Mouse (Mus musculus): ENCODE measurements around the gene Cxcl10. TPM values are rescaled to one million over a fixed set of nuclear protein-coding genes. Genes with fewer than 3 reads are reported as not detected.

Gene Cxcl10
- polyA plus RNA-seq, 1 experiment: not detected

DNA sequence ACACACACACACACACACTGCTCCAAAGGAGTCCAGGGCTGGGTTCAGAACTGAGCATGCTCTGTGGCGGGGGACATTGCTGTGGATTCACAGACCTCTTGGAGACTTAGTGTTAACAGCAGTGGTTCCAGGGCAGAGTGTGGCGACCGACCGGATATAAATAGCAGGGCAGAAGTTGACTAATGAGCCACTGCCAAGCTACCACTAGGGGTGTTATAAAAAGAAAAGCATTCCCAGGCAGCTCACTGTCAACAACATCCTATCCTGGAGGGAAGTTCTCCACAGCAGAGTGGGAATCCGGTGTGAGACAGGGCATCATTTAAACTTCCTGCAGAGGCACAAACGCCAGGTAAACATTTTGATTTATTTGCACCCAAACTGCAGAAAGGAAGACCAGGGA is 38.0 kb upstream of the Cxcl10 start:
- peaks cover 52% of the 10 kb centered on the region for H3K27me3 ChIP-seq (ENCODE audit: control insufficient read depth)
- H3K9me3 ChIP-seq (ENCODE audit: control insufficient read depth, low read length): no peaks in the 10 kb centered on the region
- H3K36me3 ChIP-seq (ENCODE audit: control insufficient read depth): no peaks in the 10 kb centered on the region
- peaks cover 6% of the 10 kb centered on the region for H3K4me1 ChIP-seq (ENCODE audit: control insufficient read depth)
- TF ChIP-seq GATA1 (IDR thresholded peaks at IDR 0.05; ENCODE audit: low read length) (no peak), TAL1 (IDR thresholded peaks at IDR 0.05; ENCODE audit: low read length) (no peak)
- H3K4me3 ChIP-seq (replicated peaks): no peak overlapping the region

GRCm38 (mm10) chr5:92386102-92386501 is 37.4 kb upstream of the Cxcl10 start:
- TF ChIP-seq GATA1 (IDR thresholded peaks at IDR 0.05; ENCODE audit: low read length) (no peak), TAL1 (IDR thresholded peaks at IDR 0.05; ENCODE audit: low read length) (no peak)
- Histone ChIP-seq H3K36me3 (ENCODE audit: control insufficient read depth) (no peaks in the 10 kb centered on the region), H3K9me3 (ENCODE audit: control insufficient read depth, low read length) (no peaks in the 10 kb centered on the region)

GRCm38 (mm10) chr5:92384855-92385254 is 36.2 kb upstream of the Cxcl10 start:
- Histone ChIP-seq H3K4me3 (replicated peaks) (no peak overlapping the region), H3K9me3 (ENCODE audit: control insufficient read depth, low read length) (no peaks in the 10 kb centered on the region), H3K27me3 (ENCODE audit: control insufficient read depth) (peaks cover 34% of the 10 kb centered on the region), H3K36me3 (ENCODE audit: control insufficient read depth) (no peaks in the 10 kb centered on the region), H3K4me1 (ENCODE audit: control insufficient read depth) (peaks cover 9% of the 10 kb centered on the region)
- no peak for TF ChIP-seq TAL1 (IDR thresholded peaks at IDR 0.05; ENCODE audit: low read length)
- TF ChIP-seq GATA1 (IDR thresholded peaks at IDR 0.05; ENCODE audit: low read length): no peak

More at GRCm38 (mm10) chr5:92386102-92386501, 37.4 kb upstream of the Cxcl10 start:
- H3K27me3 ChIP-seq (ENCODE audit: control insufficient read depth): peaks cover 46% of the 10 kb centered on the region
- no peak overlapping the region for H3K4me3 ChIP-seq (replicated peaks)
- peaks cover 9% of the 10 kb centered on the region for H3K4me1 ChIP-seq (ENCODE audit: control insufficient read depth)

DNA sequence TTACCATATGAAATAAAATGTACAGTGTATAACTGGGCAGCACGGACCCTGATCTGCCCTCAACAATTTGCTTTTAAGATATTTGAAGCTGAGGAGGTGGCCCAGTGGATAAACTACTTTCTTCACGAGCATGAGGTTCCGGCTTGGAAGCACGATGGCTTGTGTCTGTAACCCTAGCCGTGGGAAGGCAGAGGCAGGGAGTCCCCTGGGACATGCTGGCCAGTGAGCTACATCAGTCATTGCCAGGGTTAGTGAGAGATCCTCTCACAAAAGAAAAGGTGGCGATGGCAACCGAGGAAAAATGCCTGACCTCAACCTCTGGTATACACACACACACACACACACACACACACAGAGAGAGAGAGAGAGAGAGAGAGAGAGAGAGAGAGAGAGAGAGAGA is 35.1 kb upstream of the Cxcl10 start:
- Histone ChIP-seq H3K4me3 (replicated peaks) (no peak overlapping the region), H3K9me3 (ENCODE audit: control insufficient read depth, low read length) (no peaks in the 10 kb centered on the region), H3K27me3 (ENCODE audit: control insufficient read depth) (peaks cover 23% of the 10 kb centered on the region), H3K36me3 (ENCODE audit: control insufficient read depth) (no peaks in the 10 kb centered on the region), H3K4me1 (ENCODE audit: control insufficient read depth) (peaks cover 9% of the 10 kb centered on the region)
- TF ChIP-seq GATA1 (IDR thresholded peaks at IDR 0.05; ENCODE audit: low read length) (no peak), TAL1 (IDR thresholded peaks at IDR 0.05; ENCODE audit: low read length) (no peak)

- Histone ChIP-seq H3K27me3 (ENCODE audit: control insufficient read depth) (peaks cover 8% of the 10 kb centered on the region), H3K9me3 (ENCODE audit: control insufficient read depth, low read length) (no peaks in the 10 kb centered on the region), H3K4me3 (replicated peaks) (no peak overlapping the region), H3K4me1 (ENCODE audit: control insufficient read depth) (peaks cover 9% of the 10 kb centered on the region), H3K36me3 (ENCODE audit: control insufficient read depth) (no peaks in the 10 kb centered on the region)
- TF ChIP-seq GATA1 (IDR thresholded peaks at IDR 0.05; ENCODE audit: low read length): no peak
- no peak for TF ChIP-seq TAL1 (IDR thresholded peaks at IDR 0.05; ENCODE audit: low read length)
Measured at GRCm38 (mm10) chr5:92382349-92382679, 33.6 kb upstream of the Cxcl10 start.

- peaks cover 9% of the 10 kb centered on the region for H3K4me1 ChIP-seq (ENCODE audit: control insufficient read depth)
- TF ChIP-seq GATA1 (IDR thresholded peaks at IDR 0.05; ENCODE audit: low read length): no peak
- TF ChIP-seq TAL1 (IDR thresholded peaks at IDR 0.05; ENCODE audit: low read length): no peak
- no peaks in the 10 kb centered on the region for H3K36me3 ChIP-seq (ENCODE audit: control insufficient read depth)
- H3K27me3 ChIP-seq (ENCODE audit: control insufficient read depth): peaks cover 5% of the 10 kb centered on the region
- no peaks in the 10 kb centered on the region for H3K9me3 ChIP-seq (ENCODE audit: control insufficient read depth, low read length)
- H3K4me3 ChIP-seq (replicated peaks): no peak overlapping the region
Measured at GRCm38 (mm10) chr5:92381550-92382348, 33.1 kb upstream of the Cxcl10 start.

- H3K4me3 ChIP-seq (replicated peaks): no peak overlapping the region
- H3K4me1 ChIP-seq (ENCODE audit: control insufficient read depth): peaks cover 3% of the 10 kb centered on the region
- TF ChIP-seq TAL1 (IDR thresholded peaks at IDR 0.05; ENCODE audit: low read length) (no peak), GATA1 (IDR thresholded peaks at IDR 0.05; ENCODE audit: low read length) (no peak)
Measured at GRCm38 (mm10) chr5:92376795-92377405, 28.2 kb upstream of the Cxcl10 start.

GRCm38 (mm10) chr5:92375368-92375767 is 26.7 kb upstream of the Cxcl10 start:
- no peak overlapping the region for H3K4me3 ChIP-seq (replicated peaks)

More at GRCm38 (mm10) chr5:92376795-92377405, 28.2 kb upstream of the Cxcl10 start:
- Histone ChIP-seq H3K36me3 (ENCODE audit: control insufficient read depth) (no peaks in the 10 kb centered on the region), H3K27me3 (ENCODE audit: control insufficient read depth) (peaks cover 15% of the 10 kb centered on the region), H3K9me3 (ENCODE audit: control insufficient read depth, low read length) (no peaks in the 10 kb centered on the region)

GRCm38 (mm10) chr5:92374721-92375142 is 26.0 kb upstream of the Cxcl10 start:
- no peak for TF ChIP-seq TAL1 (IDR thresholded peaks at IDR 0.05; ENCODE audit: low read length)
- H3K4me1 ChIP-seq (ENCODE audit: control insufficient read depth): no peaks in the 10 kb centered on the region
- H3K36me3 ChIP-seq (ENCODE audit: control insufficient read depth): no peaks in the 10 kb centered on the region
- H3K9me3 ChIP-seq (ENCODE audit: control insufficient read depth, low read length): no peaks in the 10 kb centered on the region
- H3K4me3 ChIP-seq (replicated peaks): no peak overlapping the region
- peaks cover 15% of the 10 kb centered on the region for H3K27me3 ChIP-seq (ENCODE audit: control insufficient read depth)

More at GRCm38 (mm10) chr5:92375368-92375767, 26.7 kb upstream of the Cxcl10 start:
- Histone ChIP-seq H3K9me3 (ENCODE audit: control insufficient read depth, low read length) (no peaks in the 10 kb centered on the region), H3K27me3 (ENCODE audit: control insufficient read depth) (peaks cover 15% of the 10 kb centered on the region), H3K4me1 (ENCODE audit: control insufficient read depth) (no peaks in the 10 kb centered on the region), H3K36me3 (ENCODE audit: control insufficient read depth) (no peaks in the 10 kb centered on the region)
- TF ChIP-seq GATA1 (IDR thresholded peaks at IDR 0.05; ENCODE audit: low read length): no peak
- no peak for TF ChIP-seq TAL1 (IDR thresholded peaks at IDR 0.05; ENCODE audit: low read length)

Data from erythroblast, embryonic 14.5 days (primary cell).